Mouse (Mus musculus) limb, embryonic 10.5 days (tissue): ENCODE measurements at regions not wholly inside any gene's neighbourhood (a gene's known extent, or its start where the extent isn't known, plus 50 kb on each side); places are given as distances from the start of the nearest gene placed in this dataset.
A peak's percentile ranks its signal among the peaks of the same experiment; 100 is the strongest.

Source experiments
- DNase-seq: peaks from one replicate; pipeline ENCODE4 v3.0.0-alpha.2; 2017; ENCODE audit warnings: low spot score
- H3K27ac ChIP-seq: fragments of 300-500 bp; sonication (generic); 2 replicates; pipeline ENCODE4 v1.5.1; 2016; ENCODE audit warnings: mild to moderate bottlenecking
- H3K27me3 ChIP-seq: fragments of 300-500 bp; sonication (generic); 2 replicates; pipeline ENCODE4 v1.6.1; 2016; ENCODE audit warnings: low read depth, mild to moderate bottlenecking; ENCODE audit not compliant: poor library complexity, severe bottlenecking
- H3K36me3 ChIP-seq: fragments of 300-500 bp; sonication (generic); 2 replicates; pipeline ENCODE4 v1.6.1; 2016; ENCODE audit warnings: mild to moderate bottlenecking, moderate library complexity
- H3K4me1 ChIP-seq: fragments of 300-500 bp; sonication (generic); 2 replicates; pipeline ENCODE4 v1.6.1; 2016
- H3K4me3 ChIP-seq: fragments of 300-500 bp; sonication (generic); 2 replicates; pipeline ENCODE4 v1.5.1; 2016; ENCODE audit warnings: mild to moderate bottlenecking, moderate library complexity
- H3K9me3 ChIP-seq: fragments of 300-500 bp; sonication (generic); replicated peaks from 2 replicates; pipeline ENCODE4 v1.6.1; 2016; ENCODE audit warnings: mild to moderate bottlenecking
- WGBS: fragments of 180-500 bp; shearing (Covaris S2); methylation state at CpG from one replicate; pipeline ENCODE4 v1.1.7; 2016; 5-methylcytosine and 5-hydroxymethylcytosine counted together

DNA sequence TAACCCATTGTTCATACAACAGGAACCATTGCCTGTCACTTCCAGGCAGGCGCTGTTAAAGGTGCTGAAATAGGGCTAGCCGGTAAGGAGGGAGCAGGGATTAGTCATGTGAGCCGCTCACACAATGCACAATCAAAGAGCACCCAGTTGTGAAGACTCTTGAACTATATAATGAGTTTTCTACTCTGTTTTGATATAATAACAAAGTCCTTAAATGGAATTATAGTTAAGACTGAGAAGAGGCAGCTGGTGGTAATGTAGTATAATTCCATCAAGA lies 367.0 kb upstream of the Sash1 start:
- no peak for DNase-seq
- WGBS, result 21% methylated on average over 3 of the region's 3 CpGs
- H3K9me3 ChIP-seq, result no peaks in the 10 kb centered on the region

GRCm38 (mm10) chr10:9252120-9252940 lies 366.5 kb upstream of the Sash1 start:
- Histone ChIP-seq H3K36me3 (no peaks in the 10 kb centered on the region), H3K27ac (no peak overlapping the region)
- WGBS, result 37% methylated on average over 7 of the region's 7 CpGs

More for the DNA sequence above, 367.0 kb upstream of the Sash1 start:
- no peaks in the 10 kb centered on the region for H3K36me3 ChIP-seq
- no peak overlapping the region for H3K4me3 ChIP-seq
- H3K4me1 ChIP-seq, result no peaks in the 10 kb centered on the region
- no peaks in the 10 kb centered on the region for H3K27me3 ChIP-seq
- no peak overlapping the region for H3K27ac ChIP-seq

DNA sequence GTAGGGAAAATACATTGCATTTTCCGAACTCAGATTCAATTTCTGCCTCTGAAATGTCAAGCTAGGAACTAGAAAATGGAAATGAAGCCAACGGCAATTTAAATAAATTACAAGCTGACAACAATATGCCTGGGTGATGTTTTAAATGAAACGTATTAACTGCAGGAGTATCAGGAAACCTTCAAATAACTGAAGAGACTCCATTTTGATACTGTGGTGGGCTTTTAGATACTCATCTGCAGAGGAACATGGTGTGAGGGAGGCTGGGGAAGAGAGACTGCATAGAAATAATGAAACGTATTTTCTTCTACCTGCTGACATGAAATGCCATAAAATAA lies 357.4 kb upstream of the Sash1 start:
- Histone ChIP-seq H3K36me3 (no peaks in the 10 kb centered on the region), H3K27me3 (no peaks in the 10 kb centered on the region), H3K27ac (no peak overlapping the region), H3K4me3 (no peak overlapping the region), H3K4me1 (0 out of 2 replicates have a peak, but pooled peaks cover 2% of the 10 kb centered on the region), H3K9me3 (no peaks in the 10 kb centered on the region)
- DNase-seq, result no peak
- WGBS, result 88% methylated on average over 4 of the region's 4 CpGs

More at GRCm38 (mm10) chr10:9252120-9252940, 366.5 kb upstream of the Sash1 start:
- no peaks in the 10 kb centered on the region for H3K9me3 ChIP-seq
- DNase-seq, result no peak
- H3K4me3 ChIP-seq, result no peak overlapping the region
- H3K4me1 ChIP-seq, result no peaks in the 10 kb centered on the region
- no peaks in the 10 kb centered on the region for H3K27me3 ChIP-seq

DNA sequence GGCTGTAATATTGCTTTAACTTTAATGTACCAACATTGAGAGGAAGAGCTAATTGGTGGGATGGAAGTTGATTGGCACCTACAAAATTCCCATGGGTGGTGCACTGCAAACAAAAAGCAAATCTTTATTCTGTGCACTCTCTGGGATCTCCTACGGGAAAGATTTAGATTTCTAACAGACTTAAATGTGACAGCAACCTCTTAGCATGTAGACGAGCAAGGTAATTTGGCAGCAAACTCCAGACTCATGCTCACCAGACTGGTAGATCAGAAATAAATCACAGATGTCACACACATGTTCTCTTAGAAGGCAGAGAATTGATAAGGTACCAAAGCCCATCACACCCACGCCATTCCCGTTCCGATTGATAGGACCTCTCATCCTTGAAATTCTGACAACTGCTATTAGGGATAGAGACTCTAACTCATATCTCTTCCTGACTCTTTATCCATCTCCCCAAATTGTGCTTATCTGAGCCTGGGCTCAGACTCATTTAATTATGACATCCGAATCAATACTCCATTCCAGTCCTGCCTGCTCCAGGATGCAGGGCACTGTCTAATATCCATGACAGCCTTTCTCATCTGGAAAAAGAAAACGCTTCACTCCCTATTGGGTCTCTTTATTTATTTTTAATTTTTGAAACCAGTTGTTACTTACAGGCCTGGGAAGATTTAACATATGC lies 356.9 kb upstream of the Sash1 start:
- no peak overlapping the region for H3K4me3 ChIP-seq
- no peak overlapping the region for H3K27ac ChIP-seq
- H3K36me3 ChIP-seq, result no peaks in the 10 kb centered on the region
- WGBS, result 82% methylated on average over 7 of the region's 7 CpGs
- H3K9me3 ChIP-seq, result no peaks in the 10 kb centered on the region
- 0 out of 2 replicates have a peak, but pooled peaks cover 2% of the 10 kb centered on the region for H3K4me1 ChIP-seq
- H3K27me3 ChIP-seq, result no peaks in the 10 kb centered on the region
- DNase-seq, result no peak

DNA sequence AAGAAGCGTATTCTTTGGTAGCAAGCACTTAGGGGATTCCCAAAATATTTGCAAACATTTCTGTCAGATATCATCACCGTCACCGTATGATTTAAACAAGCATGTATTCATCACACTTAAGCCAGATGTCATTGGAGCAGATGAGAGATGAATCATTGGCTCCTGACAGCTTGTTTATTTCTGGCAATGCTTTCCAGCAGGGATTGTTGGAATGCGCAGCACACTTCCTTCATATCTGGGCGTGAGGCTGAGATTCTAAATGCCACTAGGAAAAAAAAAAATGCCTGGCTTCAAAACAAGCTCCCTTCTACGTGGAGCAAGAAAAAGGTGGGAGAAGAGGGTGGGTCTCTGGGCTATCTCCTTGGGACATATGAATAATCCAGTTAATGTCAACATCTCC lies 354.1 kb upstream of the Sash1 start:
- Histone ChIP-seq H3K4me3 (no peak overlapping the region), H3K27ac (no peak overlapping the region), H3K4me1 (0 out of 2 replicates have a peak, but pooled peaks cover 4% of the 10 kb centered on the region), H3K9me3 (no peaks in the 10 kb centered on the region), H3K27me3 (no peaks in the 10 kb centered on the region), H3K36me3 (no peaks in the 10 kb centered on the region)
- 80% methylated on average over 6 of the region's 6 CpGs for WGBS
- DNase-seq, result no peak

DNA sequence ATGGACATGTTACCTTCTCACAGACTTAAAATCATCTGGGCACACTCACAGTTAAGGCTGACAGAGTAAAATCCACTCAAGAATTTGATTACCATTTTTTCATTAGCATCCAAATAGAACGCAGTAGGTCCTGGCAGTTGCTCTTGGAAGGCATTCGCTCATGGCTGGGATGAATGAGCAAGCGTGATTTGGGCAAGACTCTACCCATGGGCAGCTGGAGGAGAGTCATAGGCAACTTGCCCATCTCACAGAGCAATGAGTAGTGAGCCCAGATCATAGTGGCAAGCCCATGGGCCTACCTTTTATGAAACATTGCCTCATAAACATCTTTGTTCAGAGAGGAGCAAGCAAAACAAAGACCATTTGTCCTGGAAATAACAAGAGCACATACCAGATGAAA lies 345.9 kb upstream of the Sash1 start:
- no peaks in the 10 kb centered on the region for H3K36me3 ChIP-seq

GRCm38 (mm10) chr10:9229116-9229515 lies 343.2 kb upstream of the Sash1 start:
- no peaks in the 10 kb centered on the region for H3K4me1 ChIP-seq
- no peaks in the 10 kb centered on the region for H3K9me3 ChIP-seq
- H3K27ac ChIP-seq, result no peak overlapping the region
- no peak for DNase-seq
- 85% methylated on average over 11 of the region's 11 CpGs for WGBS
- H3K4me3 ChIP-seq, result no peak overlapping the region
- H3K36me3 ChIP-seq, result no peaks in the 10 kb centered on the region
- no peaks in the 10 kb centered on the region for H3K27me3 ChIP-seq

More for the DNA sequence above, 345.9 kb upstream of the Sash1 start:
- Histone ChIP-seq H3K27ac (no peak overlapping the region), H3K4me3 (no peak overlapping the region), H3K27me3 (no peaks in the 10 kb centered on the region), H3K4me1 (0 out of 2 replicates have a peak, but pooled peaks cover 2% of the 10 kb centered on the region), H3K9me3 (no peaks in the 10 kb centered on the region)
- 94% methylated on average over 3 of the region's 3 CpGs for WGBS
- DNase-seq, result no peak

DNA sequence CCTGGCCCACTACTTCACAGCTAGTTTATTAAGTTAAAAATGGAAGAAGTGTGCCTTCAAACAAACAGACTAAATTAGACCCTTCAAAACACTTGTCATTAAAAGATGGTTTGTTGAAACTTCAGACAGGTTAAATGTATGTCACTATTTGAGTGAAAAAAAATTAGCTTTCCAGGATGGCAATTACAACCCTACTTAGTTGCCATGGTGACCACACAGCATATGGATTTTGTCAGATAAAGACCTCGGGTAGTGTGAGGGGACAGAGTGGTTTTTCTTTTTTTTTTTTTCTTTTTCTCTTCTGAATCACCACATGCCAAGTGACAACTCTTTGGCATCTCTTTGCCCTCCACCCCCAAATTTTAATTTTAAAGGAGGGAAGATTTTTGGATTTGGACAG lies 341.5 kb upstream of the Sash1 start:
- no peak for DNase-seq
- 14% methylated on average over 1 of the region's 1 CpGs for WGBS
- Histone ChIP-seq H3K4me3 (no peak overlapping the region), H3K4me1 (no peaks in the 10 kb centered on the region), H3K27ac (no peak overlapping the region), H3K9me3 (no peaks in the 10 kb centered on the region), H3K27me3 (no peaks in the 10 kb centered on the region), H3K36me3 (no peaks in the 10 kb centered on the region)

GRCm38 (mm10) chr10:9210646-9211045 lies 324.8 kb upstream of the Sash1 start:
- Histone ChIP-seq H3K4me3 (no peak overlapping the region), H3K36me3 (no peaks in the 10 kb centered on the region), H3K9me3 (no peaks in the 10 kb centered on the region), H3K4me1 (no peaks in the 10 kb centered on the region), H3K27me3 (no peaks in the 10 kb centered on the region), H3K27ac (no peak overlapping the region)
- DNase-seq, result no peak
- 30% methylated on average over 2 of the region's 2 CpGs for WGBS

GRCm38 (mm10) chr10:9204096-9204495 lies 318.2 kb upstream of the Sash1 start:
- H3K36me3 ChIP-seq, result no peaks in the 10 kb centered on the region
- WGBS, result 89% methylated on average over 8 of the region's 8 CpGs
- no peak for DNase-seq
- no peaks in the 10 kb centered on the region for H3K4me1 ChIP-seq
- no peak overlapping the region for H3K4me3 ChIP-seq
- H3K27me3 ChIP-seq, result no peaks in the 10 kb centered on the region
- H3K9me3 ChIP-seq, result no peaks in the 10 kb centered on the region
- H3K27ac ChIP-seq, result no peak overlapping the region

DNA sequence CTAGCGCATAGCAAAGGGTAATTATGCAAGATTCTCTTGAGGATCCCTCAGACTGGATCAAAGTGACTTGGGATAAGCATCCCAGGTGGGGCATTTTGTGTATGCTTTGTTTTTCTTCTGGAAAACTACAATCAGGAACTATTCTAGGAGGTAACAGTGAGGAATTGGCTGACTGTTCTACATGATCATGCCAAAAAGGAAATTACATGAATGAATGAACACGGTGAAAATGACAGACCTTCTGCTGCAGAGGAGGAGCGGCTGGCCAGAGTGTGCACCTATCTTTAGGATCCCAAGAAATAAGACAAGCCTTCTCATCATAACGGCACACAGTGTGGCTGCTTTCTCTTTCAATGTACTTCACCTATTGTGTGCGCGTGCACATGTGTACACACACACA lies 317.5 kb upstream of the Sash1 start:
- Histone ChIP-seq H3K27ac (no peak overlapping the region), H3K9me3 (no peaks in the 10 kb centered on the region), H3K27me3 (no peaks in the 10 kb centered on the region), H3K4me3 (no peak overlapping the region), H3K4me1 (no peaks in the 10 kb centered on the region), H3K36me3 (no peaks in the 10 kb centered on the region)
- DNase-seq, result no peak
- WGBS, result 92% methylated on average over 6 of the region's 6 CpGs

DNA sequence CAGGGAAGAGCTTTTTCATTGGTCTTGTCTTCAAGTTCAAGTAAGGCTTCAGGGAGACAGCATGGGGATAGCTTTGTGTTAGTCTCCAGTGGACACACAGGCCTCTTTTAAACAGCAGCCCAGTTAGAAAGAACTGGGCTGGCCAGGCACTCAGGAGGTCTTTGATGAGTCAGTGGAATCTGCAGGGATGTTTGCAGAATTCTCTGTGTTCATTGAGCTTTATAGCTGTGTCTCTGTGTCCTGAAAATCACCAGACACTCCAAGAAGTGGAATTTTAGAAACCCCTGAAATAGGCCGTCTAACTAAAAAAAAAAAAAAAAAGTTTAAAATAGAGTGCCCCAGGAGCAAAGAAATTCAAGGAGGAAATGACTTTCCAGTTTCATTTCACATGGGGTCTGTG lies 317.1 kb upstream of the Sash1 start:
- no peak for DNase-seq
- no peak overlapping the region for H3K4me3 ChIP-seq
- WGBS, result 77% methylated on average over 1 of the region's 1 CpGs
- no peaks in the 10 kb centered on the region for H3K36me3 ChIP-seq
- H3K27me3 ChIP-seq, result no peaks in the 10 kb centered on the region
- H3K4me1 ChIP-seq, result no peaks in the 10 kb centered on the region
- H3K9me3 ChIP-seq, result no peaks in the 10 kb centered on the region
- H3K27ac ChIP-seq, result no peak overlapping the region

DNA sequence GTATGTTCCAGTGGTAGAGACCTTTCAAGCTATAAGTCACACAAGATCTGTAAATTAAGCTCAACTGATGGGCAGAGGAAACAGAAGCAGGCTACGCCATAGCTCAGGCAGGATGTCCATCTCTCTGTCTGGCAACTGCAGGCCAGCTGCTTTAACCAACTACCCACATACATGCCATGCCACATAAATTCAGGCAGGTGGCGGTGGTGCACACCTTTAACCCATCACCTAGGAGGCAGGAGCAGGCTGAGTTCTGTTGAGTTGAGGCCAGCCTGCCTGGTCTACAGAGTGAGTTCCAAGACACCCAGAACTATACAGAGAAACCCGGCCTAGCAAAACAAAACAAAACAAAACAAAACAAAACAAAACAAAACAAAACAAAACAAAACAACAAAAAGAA lies 289.1 kb upstream of the Sash1 start:
- Histone ChIP-seq H3K27me3 (no peaks in the 10 kb centered on the region), H3K9me3 (no peaks in the 10 kb centered on the region), H3K27ac (no peak overlapping the region), H3K4me3 (no peak overlapping the region), H3K36me3 (no peaks in the 10 kb centered on the region), H3K4me1 (no peaks in the 10 kb centered on the region)
- peak; percentile 35 for DNase-seq
- 65% methylated on average over 3 of the region's 3 CpGs for WGBS
